ENCODE assay signal across 10 mouse cellular contexts in genomic region chr11:62909720-62910306, GRCm38 (mm10). TPM values are rescaled to one million over a fixed set of nuclear protein-coding genes. Genes with fewer than 3 reads are reported as not detected.
A peak's percentile ranks its signal among the peaks of the same experiment; 100 is the strongest.
DNase-seq lines count a peak whose midpoint lies in the region; ATAC-seq and TF ChIP-seq lines count a peak whose summit lies in the region.
"Had no signal": no experiment of that assay in that cellular context is flagged by ENCODE, and none has a peak within 500 bp of the region (broad histone marks: within the 10 kb centered on the region; RNA-seq: fewer than 3 reads in every experiment).

No protein-coding gene starts in this region.

- no peak overlapping the region for H3K4me2 ChIP-seq in CH12.LX (ENCODE audit: insufficient read depth, low read depth, poor library complexity, severe bottlenecking)
- no peak overlapping the region for H3K4me2 ChIP-seq in stomach, postnatal 0 days (replicated peaks; ENCODE audit: low read depth)
- H3K4me2 ChIP-seq: hindbrain, embryonic 15.5 days had no signal

- H3K4me3 ChIP-seq in liver, adult 2 months (ENCODE audit: insufficient read depth, low read depth, low read length), result no peak overlapping the region
- no peak overlapping the region for H3K4me3 ChIP-seq in CH12.LX (replicated peaks in 1 of 3; ENCODE audit: low read depth in 2 of 3, low read length in 2 of 3, poor library complexity in 1 of 3)
- H3K4me3 ChIP-seq in stomach, postnatal 0 days (ENCODE audit: low read depth, low read length), result no peak overlapping the region
- H3K4me3 ChIP-seq: hindbrain, embryonic 15.5 days had no signal

- no peaks in the 10 kb centered on the region for H3K4me1 ChIP-seq in liver, adult 2 months (ENCODE audit: control insufficient read depth, insufficient read depth, low read length)
- H3K4me1 ChIP-seq in CH12.LX (ENCODE audit: control insufficient read depth in 1 of 2, insufficient read depth in 2 of 2), result peaks cover 8 to 22% of the 10 kb centered on the region in 2 experiments; a peak in 3 of 4 replicates
- no peaks in the 10 kb centered on the region for H3K4me1 ChIP-seq in stomach, postnatal 0 days (replicated peaks; ENCODE audit: control insufficient read depth, insufficient read depth)

- dilution Hi-C loops in CH12.LX (cut with MboI; ENCODE audit: extremely low pct_ligation_motif_present, extremely low pct_unique_long_range_greater_than_20kb, low sequenced_read_pairs), result no loop called here

- TF ChIP-seq CTCF in liver, adult 2 months (IDR thresholded peaks at IDR 0.05; ENCODE audit: low read depth, low read length), result peak; percentile 4; the same call in 1 of the 2 replicates
- TF ChIP-seq CTCF in CH12.LX (conservative IDR thresholded peaks at IDR 0.05 in 1 of 2, IDR thresholded peaks at IDR 0.05 in 1 of 2; ENCODE audit: low read depth in 2 of 2, low read length in 2 of 2), result peak; percentile 45 to 78; a peak in 3 of 4 replicates
- peak; percentile 56 for TF ChIP-seq CTCF in stomach, postnatal 0 days (IDR thresholded peaks at IDR 0.05; ENCODE audit: low read depth)

- H3K79me2 ChIP-seq in liver, adult 2 months (ENCODE audit: control insufficient read depth, insufficient read depth, low read length), result no peaks in the 10 kb centered on the region
- H3K79me2 ChIP-seq in CH12.LX (replicated peaks; ENCODE audit: control insufficient read depth, extremely low read depth, insufficient read depth, poor library complexity, severe bottlenecking), result no peaks in the 10 kb centered on the region

- TF ChIP-seq EP300 in CH12.LX (IDR thresholded peaks at IDR 0.05; ENCODE audit: low read length), result no peak
- no peak for TF ChIP-seq EP300 in stomach, postnatal 0 days (optimal IDR thresholded peaks at IDR 0.05)

- H3K27ac ChIP-seq in liver, adult 2 months (replicated peaks; ENCODE audit: insufficient read depth, low read depth, low read length), result no peak overlapping the region
- no peak overlapping the region for H3K27ac ChIP-seq in CH12.LX (ENCODE audit: insufficient read depth, low read depth)
- no peak overlapping the region for H3K27ac ChIP-seq in stomach, postnatal 0 days (replicated peaks)
- H3K27ac ChIP-seq: hindbrain, embryonic 15.5 days had no signal

- no peak for DNase-seq in liver, adult 2 months (ENCODE audit: extremely low read depth, low read depth, low spot score)
- DNase-seq in liver (no peak), CH12.LX (ENCODE audit: extremely low read depth) (peak; percentile 48), ZHBTc4 (ENCODE audit: low read depth, low spot score) (peak; percentile 46)
- DNase-seq in stomach, postnatal 0 days (ENCODE audit: low spot score), result no peak
- no peak for DNase-seq in Muller cell, postnatal 12 days (ENCODE audit: inconsistent ontology term)
- no peak for DNase-seq in cerebellum, postnatal 14 days
- DNase-seq: forebrain, postnatal 0 days had no signal

- no peaks in the 10 kb centered on the region for H3K27me3 ChIP-seq in liver, adult 2 months (ENCODE audit: control insufficient read depth, insufficient read depth, low read length)
- H3K27me3 ChIP-seq in CH12.LX (replicated peaks), result no peaks in the 10 kb centered on the region
- H3K27me3 ChIP-seq in stomach, postnatal 0 days (ENCODE audit: control insufficient read depth, insufficient read depth, low read length), result no peaks in the 10 kb centered on the region
- H3K27me3 ChIP-seq: hindbrain, embryonic 15.5 days had no signal

- whole genome bisulfite sequencing in liver, adult 2 months, result 86% methylated on average over 3 of the region's 3 CpGs
- WGBS in stomach, postnatal 0 days, result 70% methylated on average over 3 of the region's 3 CpGs

- in situ Hi-C loops in CH12.LX (cut with MboI; ENCODE audit: low pct_ligation_motif_present, low pct_unique_long_range_greater_than_20kb, low sequenced_read_pairs), result no loop called here

- no peaks in the 10 kb centered on the region for H3K36me3 ChIP-seq in liver, adult 2 months (ENCODE audit: control insufficient read depth, insufficient read depth, low read length)
- H3K36me3 ChIP-seq in CH12.LX (replicated peaks in 1 of 2; ENCODE audit: control insufficient read depth in 1 of 2, insufficient read depth in 1 of 2, low read length in 1 of 2), result no peaks in the 10 kb centered on the region
- no peaks in the 10 kb centered on the region for H3K36me3 ChIP-seq in stomach, postnatal 0 days (ENCODE audit: control insufficient read depth, insufficient read depth, low read length)
- H3K36me3 ChIP-seq: hindbrain, embryonic 15.5 days had no signal

- TF ChIP-seq RAD21 in CH12.LX (IDR thresholded peaks at IDR 0.05; ENCODE audit: low read depth, low read length), result peak; percentile 45

- no peak for TF ChIP-seq POLR2A in liver, adult 2 months (IDR thresholded peaks at IDR 0.05; ENCODE audit: extremely low read depth, insufficient read depth, low read length)
- TF ChIP-seq POLR2A in CH12.LX (IDR thresholded peaks at IDR 0.05; ENCODE audit: low read depth, low read length), result no peak

- no peak overlapping the region for H3K9ac ChIP-seq in liver, adult 2 months (ENCODE audit: low read depth, low read length)
- H3K9ac ChIP-seq in CH12.LX (ENCODE audit: insufficient read depth, low read depth), result no peak overlapping the region
- no peak overlapping the region for H3K9ac ChIP-seq in stomach, postnatal 0 days (ENCODE audit: low read length)
- H3K9ac ChIP-seq: forebrain, postnatal 0 days; hindbrain, embryonic 15.5 days had no signal

- ATAC-seq in stomach, postnatal 0 days (ENCODE audit: low FRiP score, low TSS enrichment), result no peak
- ATAC-seq: forebrain, postnatal 0 days had no signal

- H3K9me3 ChIP-seq in CH12.LX (replicated peaks; ENCODE audit: low read length), result no peaks in the 10 kb centered on the region
- H3K9me3 ChIP-seq in stomach, postnatal 0 days (ENCODE audit: control insufficient read depth, low read length), result no peaks in the 10 kb centered on the region
- H3K9me3 ChIP-seq: hindbrain, embryonic 15.5 days had no signal

TF ChIP-seq in CH12.LX, 34 proteins besides CTCF, POLR2A, EP300 and RAD21:
- no peak for TF ChIP-seq NELFE (IDR thresholded peaks at IDR 0.05; ENCODE audit: low read depth, low read length)
- peak; percentile 73 for TF ChIP-seq SMC3 (IDR thresholded peaks at IDR 0.05; ENCODE audit: low read depth, low read length)

RNA-seq across cellular contexts. Expression of gene Tvp23b, which starts 30.6 kb away (rescaled TPM):
- total RNA-seq in liver, adult 2 months (2014; rRNA removed), result 23.8 and 31.0 TPM in 2 replicates
- polyA plus RNA-seq in liver, adult 2 months (2012; rRNA removed), result 10.1 and 12.1 TPM in 2 replicates
- total RNA-seq in CH12.LX (2012; rRNA removed) (57.7 and 62.2 TPM in 2 replicates), CH12.LX (2014; rRNA removed) (68.7 and 71.2 TPM in 2 replicates)
- polyA plus RNA-seq in CH12.LX (2012; ENCODE audit: insufficient read length, low read depth), result 39.6 and 40.9 TPM in 2 replicates
- polyA plus RNA-seq in stomach, postnatal 0 days (2015; fragmentation: Nextera tagmentation; extraction: Ambion mirVana), result 67.2 and 71.1 TPM in 2 replicates

RNA-seq across cellular contexts. Expression of gene Cdrt4, which starts 41.2 kb away (rescaled TPM):
- not detected in 2 replicates for total RNA-seq in liver, adult 2 months (2014; rRNA removed)
- polyA plus RNA-seq in liver, adult 2 months (2012; rRNA removed), result not detected in 2 replicates
- total RNA-seq in CH12.LX (2012; rRNA removed) (not detected in 2 replicates), CH12.LX (2014; rRNA removed) (not detected in 2 replicates)
- polyA plus RNA-seq in CH12.LX (2012; ENCODE audit: insufficient read length, low read depth), result not detected in 2 replicates
- 0.15 TPM in 1 of 2 replicates, not detected in the other for polyA plus RNA-seq in stomach, postnatal 0 days (2015; fragmentation: Nextera tagmentation; extraction: Ambion mirVana)
- total RNA-seq: forebrain, postnatal 0 days; left cerebral cortex, postnatal 25 days had no signal
- polyA plus RNA-seq: forebrain, postnatal 0 days; hindbrain, embryonic 15.5 days had no signal

Comparison
In these comparisons a context has a peak if more than half of its experiments do, and no peak if none do; other contexts are left out.
1. DNase-seq: peak in CH12.LX (single experiment) and ZHBTc4 (single experiment); none in liver, adult 2 months (single experiment), liver (single experiment), stomach, postnatal 0 days (single experiment), Muller cell, postnatal 12 days (single experiment) and cerebellum, postnatal 14 days (0 of 2).
2. CTCF ChIP-seq: peak in every context shown above with its lines; median percentile 62 in CH12.LX; 56 in stomach, postnatal 0 days; 4 in liver, adult 2 months.